Mouse (Mus musculus) heart, embryonic 13.5 days (tissue): ENCODE measurements around the gene Lman2. TPM values are rescaled to one million over a fixed set of nuclear protein-coding genes. Genes with fewer than 3 reads are reported as not detected.
A peak's percentile ranks its signal among the peaks of the same experiment; 100 is the strongest.

Source experiments
- ATAC-seq: fragments of 200-750 bp; cut with Nextera tagmentation; 2 replicates; pipeline ENCODE4 v1.8.0; 2017; ENCODE audit warnings: moderate TSS enrichment; ENCODE audit not compliant: insufficient number of reproducible peaks, low FRiP score, low TSS enrichment; ENCODE audit errors: extremely low read depth
- H3K27ac ChIP-seq: fragments of 300-500 bp; sonication (generic); replicated peaks from 2 replicates; pipeline ENCODE4 v1.5.1; 2015; ENCODE audit warnings: moderate library complexity, mild to moderate bottlenecking, inconsistent platforms
- H3K27me3 ChIP-seq: fragments of 300-500 bp; sonication (generic); replicated peaks from 2 replicates; pipeline ENCODE4 v1.6.1; 2015; ENCODE audit warnings: mild to moderate bottlenecking, inconsistent platforms
- H3K36me3 ChIP-seq: fragments of 300-500 bp; sonication (generic); 2 replicates; pipeline ENCODE4 v1.6.1; 2015; ENCODE audit warnings: mild to moderate bottlenecking, inconsistent platforms
- H3K4me1 ChIP-seq: fragments of 300-500 bp; sonication (generic); 2 replicates; pipeline ENCODE4 v1.6.1; 2015; ENCODE audit warnings: inconsistent platforms
- H3K4me2 ChIP-seq: fragments of 300-500 bp; sonication (generic); 2 replicates; pipeline ENCODE4 v1.6.1; 2015; ENCODE audit warnings: inconsistent platforms, mild to moderate bottlenecking, moderate library complexity
- H3K4me3 ChIP-seq: fragments of 300-500 bp; sonication (generic); 2 replicates; pipeline ENCODE4 v1.5.1; 2015; ENCODE audit warnings: moderate library complexity, mild to moderate bottlenecking, inconsistent platforms
- H3K9ac ChIP-seq: fragments of 300-500 bp; sonication (generic); 2 replicates; pipeline ENCODE4 v1.6.1; 2015; ENCODE audit warnings: inconsistent platforms, mild to moderate bottlenecking, moderate library complexity
- H3K9me3 ChIP-seq: fragments of 300-500 bp; sonication (generic); 2 replicates; pipeline ENCODE4 v1.6.1; 2016; ENCODE audit warnings: inconsistent platforms
- WGBS: fragments of 180-500 bp; shearing (Covaris S2); methylation state at CpG from one replicate; pipeline ENCODE4 v1.1.7; 2015; ENCODE audit warnings: mixed read lengths; 5-methylcytosine and 5-hydroxymethylcytosine counted together
- polyA plus RNA-seq: library from polyadenylated mRNA; unstranded; fragments of >200 nt; fragmentation: Nextera tagmentation; extraction: Ambion mirVana; gene quantifications from 2 replicates; pipeline ENCODE4 v1.2.1, GENCODE M21; 2015

Gene Lman2
- polyA plus RNA-seq, 1 experiment from 2014 or later, result 73.5 TPM

GRCm38 (mm10) chr13:55332331-55332730 is 30.3 kb downstream of the Lman2 start:
- peaks cover 3% of the 10 kb centered on the region for H3K27me3 ChIP-seq
- no peaks in the 10 kb centered on the region for H3K36me3 ChIP-seq
- no peak for ATAC-seq
- no peak overlapping the region for H3K9ac ChIP-seq
- H3K27ac ChIP-seq, result no peak overlapping the region
- no peak overlapping the region for H3K4me2 ChIP-seq
- H3K4me3 ChIP-seq, result no peak overlapping the region
- peaks cover 36% of the 10 kb centered on the region for H3K4me1 ChIP-seq
- no peaks in the 10 kb centered on the region for H3K9me3 ChIP-seq
- WGBS, result 64% methylated on average over 3 of the region's 3 CpGs

- peak overlapping the region; percentile 95 for H3K4me2 ChIP-seq
- no peak for ATAC-seq
- H3K36me3 ChIP-seq, result peaks cover 9% of the 10 kb centered on the region
- peak overlapping the region; percentile 86 for H3K9ac ChIP-seq
- peak overlapping the region; percentile 90 for H3K27ac ChIP-seq
- peaks cover 44% of the 10 kb centered on the region for H3K4me1 ChIP-seq
- peak overlapping the region; percentile 83 for H3K4me3 ChIP-seq
- WGBS, result 44% methylated on average over 14 of the region's 14 CpGs
- H3K9me3 ChIP-seq, result no peaks in the 10 kb centered on the region
- H3K27me3 ChIP-seq, result peaks cover 3% of the 10 kb centered on the region; the same call in 1 of the 2 replicates
These were observed 31.8 kb downstream of the Lman2 start for GRCm38 (mm10) chr13:55330567-55331400.

GRCm38 (mm10) chr13:55329683-55330566 is 32.7 kb downstream of the Lman2 start, which contains the start of gene Mxd3:
Gene Mxd3, minus strand, starts transcription at chr13:55329823.
- peak; percentile 81 for ATAC-seq
- Histone ChIP-seq H3K9ac (peak within 1 kb of the TSS; percentile 86), H3K36me3 (peaks cover 18% of the 10 kb centered on the region), H3K27ac (peak within 1 kb of the TSS; percentile 90), H3K4me1 (peaks cover 48% of the 10 kb centered on the region), H3K4me3 (peak within 1 kb of the TSS; percentile 83), H3K4me2 (peak within 1 kb of the TSS; percentile 95), H3K27me3 (peaks cover 3% of the 10 kb centered on the region; the same call in 1 of the 2 replicates), H3K9me3 (no peaks in the 10 kb centered on the region)
- under 1% methylated on average over 82 of the region's 82 CpGs for WGBS

GRCm38 (mm10) chr13:55329109-55329682 is 33.4 kb downstream of the Lman2 start:
- H3K9ac ChIP-seq, result peak overlapping the region; percentile 86
- H3K27ac ChIP-seq, result peak overlapping the region; percentile 90
- H3K4me3 ChIP-seq, result peak overlapping the region; percentile 83
- H3K9me3 ChIP-seq, result no peaks in the 10 kb centered on the region
- H3K4me1 ChIP-seq, result peaks cover 48% of the 10 kb centered on the region
- under 1% methylated on average over 28 of the region's 29 CpGs for WGBS
- peak; percentile 6; the same call in 1 of the 2 replicates for ATAC-seq
- peaks cover 24% of the 10 kb centered on the region for H3K36me3 ChIP-seq
- peak overlapping the region; percentile 95 for H3K4me2 ChIP-seq
- H3K27me3 ChIP-seq, result peaks cover 3% of the 10 kb centered on the region; the same call in 1 of the 2 replicates

GRCm38 (mm10) chr13:55328641-55329040 is 33.9 kb downstream of the Lman2 start:
- ATAC-seq, result no peak
- Histone ChIP-seq H3K9ac (peak overlapping the region; percentile 86), H3K27ac (peak overlapping the region; percentile 90; the same call in 1 of the 2 replicates), H3K4me1 (peaks cover 54% of the 10 kb centered on the region), H3K27me3 (peaks cover 3% of the 10 kb centered on the region; the same call in 1 of the 2 replicates), H3K4me2 (peak overlapping the region; percentile 95), H3K4me3 (peak overlapping the region; percentile 83), H3K9me3 (no peaks in the 10 kb centered on the region), H3K36me3 (peaks cover 30% of the 10 kb centered on the region)
- WGBS, result 72% methylated on average over 4 of the region's 4 CpGs

GRCm38 (mm10) chr13:55328171-55328570 is 34.4 kb downstream of the Lman2 start:
- ATAC-seq, result no peak
- peaks cover 3% of the 10 kb centered on the region; the same call in 1 of the 2 replicates for H3K27me3 ChIP-seq
- H3K4me3 ChIP-seq, result peak overlapping the region; percentile 83
- H3K9me3 ChIP-seq, result no peaks in the 10 kb centered on the region
- H3K36me3 ChIP-seq, result peaks cover 35% of the 10 kb centered on the region
- H3K27ac ChIP-seq, result no peak overlapping the region
- peaks cover 59% of the 10 kb centered on the region for H3K4me1 ChIP-seq
- peak overlapping the region; percentile 86 for H3K9ac ChIP-seq
- peak overlapping the region; percentile 95 for H3K4me2 ChIP-seq
- WGBS, result 82% methylated on average over 6 of the region's 6 CpGs

- Histone ChIP-seq H3K4me1 (peaks cover 64% of the 10 kb centered on the region), H3K36me3 (peaks cover 40% of the 10 kb centered on the region), H3K9ac (peak overlapping the region; percentile 86), H3K9me3 (no peaks in the 10 kb centered on the region), H3K27ac (peak overlapping the region; percentile 59), H3K27me3 (peaks cover 3% of the 10 kb centered on the region; the same call in 1 of the 2 replicates), H3K4me3 (peak overlapping the region; percentile 83), H3K4me2 (peak overlapping the region; percentile 95)
- ATAC-seq, result no peak
- WGBS, result 5% methylated on average over 2 of the region's 8 CpGs
These were observed 35.0 kb downstream of the Lman2 start for GRCm38 (mm10) chr13:55327633-55328032.

- H3K9ac ChIP-seq, result no peak overlapping the region
- H3K4me1 ChIP-seq, result peaks cover 66% of the 10 kb centered on the region
- ATAC-seq, result no peak
- no peaks in the 10 kb centered on the region for H3K9me3 ChIP-seq
- H3K4me2 ChIP-seq, result peak overlapping the region; percentile 95; the same call in 1 of the 2 replicates
- WGBS, result 40% methylated on average over 4 of the region's 4 CpGs
- H3K36me3 ChIP-seq, result peaks cover 40% of the 10 kb centered on the region
- no peak overlapping the region; the same call in 1 of the 2 replicates for H3K4me3 ChIP-seq
- H3K27ac ChIP-seq, result peak overlapping the region; percentile 59
- peaks cover 3% of the 10 kb centered on the region; the same call in 1 of the 2 replicates for H3K27me3 ChIP-seq
These were observed 35.4 kb downstream of the Lman2 start for GRCm38 (mm10) chr13:55327169-55327568.

GRCm38 (mm10) chr13:55325596-55325995 is 37.0 kb downstream of the Lman2 start:
- H3K4me1 ChIP-seq, result peaks cover 65% of the 10 kb centered on the region
- WGBS, result 83% methylated on average over 10 of the region's 11 CpGs

GRCm38 (mm10) chr13:55322130-55322825 is 40.3 kb downstream of the Lman2 start:
- H3K36me3 ChIP-seq, result peaks cover 75% of the 10 kb centered on the region
- no peaks in the 10 kb centered on the region for H3K27me3 ChIP-seq
- H3K27ac ChIP-seq, result peak overlapping the region; percentile 86
- H3K4me3 ChIP-seq, result peak overlapping the region; percentile 95
- peak overlapping the region; percentile 98 for H3K9ac ChIP-seq
- H3K4me2 ChIP-seq, result peak overlapping the region; percentile 97
- 1% methylated on average over 31 of the region's 31 CpGs for WGBS
- peaks cover 47% of the 10 kb centered on the region for H3K4me1 ChIP-seq
- ATAC-seq, result no peak
- no peaks in the 10 kb centered on the region for H3K9me3 ChIP-seq

More at GRCm38 (mm10) chr13:55325596-55325995, 37.0 kb downstream of the Lman2 start:
- Histone ChIP-seq H3K4me3 (no peak overlapping the region), H3K9me3 (no peaks in the 10 kb centered on the region), H3K27me3 (no peaks in the 10 kb centered on the region), H3K27ac (no peak overlapping the region), H3K36me3 (peaks cover 43% of the 10 kb centered on the region), H3K4me2 (no peak overlapping the region), H3K9ac (no peak overlapping the region)
- no peak for ATAC-seq
